Mouse (Mus musculus) adrenal gland, postnatal 14 days (tissue): ENCODE measurements at regions not wholly inside any gene's neighbourhood (a gene's known extent, or its start where the extent isn't known, plus 50 kb on each side); places are given as distances from the start of the nearest gene placed in this dataset.

Experiments
- DNase-seq: peaks from one replicate; pipeline ENCODE4 v3.0.0; 2021; ENCODE audit warnings: mixed read lengths

GRCm38 (mm10) chr3:103464729-103465128 lies 110.3 kb upstream of the Syt6 start:
- DNase-seq, result no peak

- DNase-seq, result no peak
Observed at GRCm38 (mm10) chr3:103465132-103465690, 109.8 kb upstream of the Syt6 start.

- DNase-seq, result no peak
Observed at GRCm38 (mm10) chr3:103465948-103466347, 109.1 kb upstream of the Syt6 start.

- DNase-seq, result no peak
Observed at GRCm38 (mm10) chr3:103470586-103471400, 104.2 kb upstream of the Syt6 start.

GRCm38 (mm10) chr3:103472598-103472997 lies 102.4 kb upstream of the Syt6 start:
- no peak for DNase-seq

- no peak for DNase-seq
Observed at GRCm38 (mm10) chr3:103473336-103473735, 101.7 kb upstream of the Syt6 start.

GRCm38 (mm10) chr3:103479845-103480543 lies 95.0 kb upstream of the Syt6 start:
- no peak for DNase-seq

- no peak for DNase-seq
Observed at GRCm38 (mm10) chr3:103480676-103481075, 94.4 kb upstream of the Syt6 start.

- no peak for DNase-seq
Observed at GRCm38 (mm10) chr3:103483316-103483715, 91.7 kb upstream of the Syt6 start.

GRCm38 (mm10) chr3:103483762-103484161 lies 91.3 kb upstream of the Syt6 start:
- no peak for DNase-seq

GRCm38 (mm10) chr3:103489786-103490185 lies 85.2 kb upstream of the Syt6 start:
- DNase-seq, result peak; percentile 63

- DNase-seq, result no peak
Observed at GRCm38 (mm10) chr3:103490966-103491365, 84.1 kb upstream of the Syt6 start.

GRCm38 (mm10) chr3:103492211-103492610 lies 82.8 kb upstream of the Syt6 start:
- DNase-seq, result no peak

GRCm38 (mm10) chr3:103493623-103494022 lies 81.4 kb upstream of the Syt6 start:
- DNase-seq, result no peak

GRCm38 (mm10) chr3:103494043-103494442 lies 81.0 kb upstream of the Syt6 start:
- DNase-seq, result no peak

- DNase-seq, result no peak
Observed at GRCm38 (mm10) chr3:103496083-103496482, 78.9 kb upstream of the Syt6 start.

- no peak for DNase-seq
Observed at GRCm38 (mm10) chr3:103496683-103497082, 78.3 kb upstream of the Syt6 start.

GRCm38 (mm10) chr3:103497696-103498095 lies 77.3 kb upstream of the Syt6 start:
- peak; percentile 40 for DNase-seq

- no peak for DNase-seq
Observed at GRCm38 (mm10) chr3:103498458-103498857, 76.6 kb upstream of the Syt6 start.

- no peak for DNase-seq
Observed at GRCm38 (mm10) chr3:103499801-103500200, 75.2 kb upstream of the Syt6 start.

GRCm38 (mm10) chr3:103500366-103500765 lies 74.7 kb upstream of the Syt6 start:
- no peak for DNase-seq

GRCm38 (mm10) chr3:103504160-103504559 lies 70.9 kb upstream of the Syt6 start:
- DNase-seq, result no peak

GRCm38 (mm10) chr3:103513411-103513810 lies 61.6 kb upstream of the Syt6 start:
- no peak for DNase-seq
